In genomic region chr19:48727048-48727447, GRCm38 (mm10) we compare ENCODE assay signal across 13 mouse cellular contexts.
"Had no signal": no experiment of that assay in that cellular context is flagged by ENCODE, and none has a peak within 500 bp of the region (broad histone marks: within the 10 kb centered on the region; RNA-seq: fewer than 3 reads in every experiment).

No protein-coding gene starts in this region.

- H3K4me2 ChIP-seq: liver, embryonic 11.5 days; liver, embryonic 15.5 days; stomach, embryonic 15.5 days had no signal

- H3K27ac ChIP-seq: limb, embryonic 10.5 days; liver, embryonic 15.5 days; stomach, embryonic 15.5 days had no signal

- H3K27me3 ChIP-seq: liver, embryonic 15.5 days; stomach, embryonic 15.5 days had no signal

- H3K4me1 ChIP-seq: limb, embryonic 10.5 days; liver, embryonic 15.5 days; stomach, embryonic 15.5 days had no signal

- DNase-seq: kidney, adult 11 months; kidney, adult 9 months; kidney, postnatal 10 days; lung, adult 2 months; lung, postnatal 36 days; right cerebral cortex, postnatal 14 days; thymus, adult 2 months; thymus, postnatal 25 days had no signal

- H3K9me3 ChIP-seq: limb, embryonic 10.5 days; liver, embryonic 15.5 days; stomach, embryonic 15.5 days had no signal

- H3K36me3 ChIP-seq: limb, embryonic 10.5 days; liver, embryonic 15.5 days; stomach, embryonic 15.5 days had no signal

- ATAC-seq: lung, postnatal 0 days had no signal

- H3K4me3 ChIP-seq: limb, embryonic 10.5 days; liver, embryonic 15.5 days; stomach, embryonic 15.5 days had no signal

- H3K9ac ChIP-seq: liver, embryonic 15.5 days; stomach, embryonic 15.5 days had no signal
